Mouse (Mus musculus) bone marrow macrophage, adult 2 months (primary cell): Measurements from ENCODE around the gene Amotl1. TPM values are rescaled to one million over a fixed set of nuclear protein-coding genes. Genes with fewer than 3 reads are reported as not detected.
A peak's percentile ranks its signal among the peaks of the same experiment; 100 is the strongest.

Experiments
- H3K27ac ChIP-seq: 2 replicates; pipeline ENCODE4 v1.5.1; 2012; ENCODE audit warnings: low read depth, low read length; ENCODE audit not compliant: insufficient read depth
- H3K4me1 ChIP-seq: 2 replicates; pipeline ENCODE4 v1.6.1; 2012; ENCODE audit warnings: low read length; ENCODE audit not compliant: control insufficient read depth, insufficient read depth
- H3K4me3 ChIP-seq: 2 replicates; pipeline ENCODE4 v1.5.1; 2012; ENCODE audit warnings: mild to moderate bottlenecking, low read length, moderate library complexity; ENCODE audit not compliant: insufficient read depth
- CTCF ChIP-seq: IDR thresholded peaks from 2 replicates; pipeline ENCODE4 v1.5.1; 2012; ENCODE audit warnings: low read depth, mild to moderate bottlenecking, low read length, moderate library complexity
- POLR2A ChIP-seq: IDR thresholded peaks from 2 replicates; pipeline ENCODE4 v1.6.1; 2012; ENCODE audit warnings: mild to moderate bottlenecking, low read depth, low read length, borderline replicate concordance
- polyA plus RNA-seq: library from polyadenylated mRNA; stranded (reverse); fragments of >200 nt; gene quantifications from 2 replicates; pipeline ENCODE4 v1.2.4, GENCODE M21; 2012; ENCODE audit not compliant: missing spikeins, insufficient read depth, insufficient read length

Amotl1 gene
- polyA plus RNA-seq, 1 experiment = 0.46 TPM

DNA sequence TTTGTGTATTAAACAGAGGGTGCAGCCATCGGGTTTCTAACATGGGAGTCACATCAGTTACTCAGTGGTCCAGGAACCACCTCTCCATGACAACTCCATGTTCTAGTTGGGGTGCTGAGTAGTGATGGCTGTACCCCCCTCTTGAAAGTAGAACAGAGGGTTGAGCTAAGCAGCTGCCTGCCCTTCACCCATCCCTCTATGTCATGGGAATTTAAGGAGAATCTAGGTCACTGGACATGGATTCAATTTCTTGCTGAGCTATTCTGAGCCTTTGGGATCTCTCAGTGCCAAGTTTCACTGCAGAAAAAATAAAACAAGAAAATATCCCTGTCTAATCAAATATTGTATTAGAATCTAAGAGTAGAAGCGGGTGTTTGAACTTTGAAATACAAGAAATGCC is 18.7 kb upstream of the Amotl1 start:
- no peak for TF ChIP-seq POLR2A
- TF ChIP-seq CTCF = no peak
- H3K4me3 ChIP-seq = no peak overlapping the region
- no peak overlapping the region for H3K27ac ChIP-seq

DNA sequence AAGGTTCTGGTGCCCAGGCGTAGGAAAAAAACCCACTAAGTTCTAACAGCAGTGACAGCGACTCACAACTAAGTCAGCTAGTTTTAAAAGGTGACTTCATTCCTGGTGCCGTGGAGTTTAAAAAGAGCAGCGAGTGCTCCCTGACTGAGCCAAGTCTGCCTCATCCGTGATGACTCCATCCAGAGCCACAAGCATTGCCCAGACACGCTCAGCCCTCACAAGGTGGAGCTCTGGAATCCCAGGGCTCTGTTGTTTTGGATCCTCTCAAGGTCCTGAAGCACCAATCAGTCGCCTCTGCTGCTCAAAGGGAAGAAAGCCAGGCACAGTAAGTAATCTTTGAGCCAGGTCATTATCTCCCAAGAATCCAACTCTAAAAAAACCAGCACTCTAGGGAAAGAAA is 18.0 kb upstream of the Amotl1 start:
- Histone ChIP-seq H3K4me3 (no peak overlapping the region), H3K4me1 (peaks cover 2% of the 10 kb centered on the region; the same call in 1 of the 2 replicates), H3K27ac (no peak overlapping the region)
- TF ChIP-seq CTCF (no peak), POLR2A (no peak)

More for the DNA sequence above, 18.7 kb upstream of the Amotl1 start:
- no peaks in the 10 kb centered on the region for H3K4me1 ChIP-seq

DNA sequence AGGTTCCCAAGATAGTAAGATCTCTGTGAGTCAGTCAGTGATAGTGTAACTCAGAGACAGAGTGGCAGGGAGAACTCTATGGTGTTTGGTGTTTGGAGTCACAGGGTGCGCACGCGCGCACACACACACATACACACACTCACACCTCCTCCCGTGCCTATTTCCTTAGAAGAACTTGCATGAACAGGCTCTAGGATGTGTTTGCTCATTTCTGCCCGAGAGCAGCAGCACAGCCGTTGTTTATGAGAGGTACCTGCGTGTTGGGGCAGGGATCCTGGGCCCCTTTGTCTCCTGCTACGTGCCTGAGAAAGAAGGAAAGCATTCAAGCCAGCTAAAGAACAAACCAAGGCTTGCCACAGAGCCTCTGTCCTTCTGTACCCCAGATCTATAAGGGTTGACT is 17.3 kb upstream of the Amotl1 start:
- H3K4me1 ChIP-seq = peaks cover 4% of the 10 kb centered on the region; the same call in 1 of the 2 replicates
- H3K4me3 ChIP-seq = no peak overlapping the region
- no peak for TF ChIP-seq CTCF
- TF ChIP-seq POLR2A = no peak
- H3K27ac ChIP-seq = no peak overlapping the region

DNA sequence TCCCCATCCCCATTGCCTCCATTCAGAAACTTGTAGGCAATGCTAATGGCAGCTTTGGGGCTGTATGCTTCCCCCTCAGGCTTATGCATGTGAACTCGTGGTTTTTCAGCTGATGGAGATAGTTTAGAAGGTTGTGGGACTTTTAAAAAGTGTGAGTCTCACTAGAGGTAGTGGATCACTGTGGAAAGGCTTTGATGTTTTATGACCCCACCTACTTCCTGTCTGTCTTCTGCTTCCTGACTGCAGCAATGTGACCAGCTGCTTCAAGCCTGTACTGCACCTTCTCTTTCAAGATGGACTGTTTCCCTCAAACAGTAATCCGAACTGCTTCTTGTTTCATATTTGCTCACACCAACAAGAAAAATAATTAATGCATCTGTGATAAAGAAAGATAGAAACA is 13.1 kb upstream of the Amotl1 start:
- Histone ChIP-seq H3K27ac (no peak overlapping the region), H3K4me3 (no peak overlapping the region), H3K4me1 (peaks cover 4% of the 10 kb centered on the region; the same call in 1 of the 2 replicates)
- TF ChIP-seq CTCF = no peak
- TF ChIP-seq POLR2A = no peak

DNA sequence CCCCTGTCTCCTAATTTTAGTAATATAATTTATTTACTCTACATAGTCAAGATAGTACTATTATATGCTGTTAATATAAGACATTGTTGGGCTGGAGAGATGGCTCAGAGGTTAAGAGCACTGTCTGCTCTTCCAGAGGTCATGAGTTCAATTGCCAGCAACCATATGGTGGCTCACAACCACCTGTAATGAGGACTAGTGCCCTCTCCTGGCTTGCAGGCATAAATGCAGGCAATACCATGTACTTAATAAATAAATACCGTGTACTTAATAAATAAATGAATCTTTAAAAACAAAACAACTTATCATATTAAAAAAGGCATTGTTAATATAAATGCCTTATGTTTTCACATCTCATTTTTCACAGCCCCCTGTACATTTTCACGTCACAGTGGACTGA is 9.2 kb upstream of the Amotl1 start:
- no peak overlapping the region for H3K27ac ChIP-seq
- TF ChIP-seq POLR2A = no peak
- TF ChIP-seq CTCF = 0 out of 2 replicates have a peak, but pooled peaks have one; percentile 13
- H3K4me3 ChIP-seq = no peak overlapping the region
- peaks cover 4% of the 10 kb centered on the region; the same call in 1 of the 2 replicates for H3K4me1 ChIP-seq

DNA sequence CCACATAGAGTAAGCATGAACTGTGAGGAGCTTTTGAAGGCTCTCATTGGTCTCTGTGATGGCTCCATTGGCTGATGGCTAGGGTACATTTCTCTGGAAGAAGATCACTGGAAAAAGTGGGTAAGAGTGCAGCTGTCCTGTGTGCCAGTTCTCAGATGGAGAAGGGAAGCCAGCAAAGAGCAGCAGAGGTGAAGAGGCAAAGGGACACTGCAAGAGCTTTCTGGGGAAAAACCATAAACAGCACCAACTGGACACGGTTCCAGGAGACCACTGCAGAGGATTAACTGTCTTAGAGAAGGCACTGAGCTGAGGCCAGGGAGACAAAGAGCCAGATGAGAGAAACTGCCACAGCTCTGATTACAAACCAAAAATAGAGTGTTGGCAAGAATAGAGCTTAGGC is 7.9 kb upstream of the Amotl1 start:
- Histone ChIP-seq H3K4me1 (peaks cover under 1% of the 10 kb centered on the region; the same call in 1 of the 2 replicates), H3K4me3 (no peak overlapping the region), H3K27ac (no peak overlapping the region)
- no peak for TF ChIP-seq CTCF
- TF ChIP-seq POLR2A = no peak

DNA sequence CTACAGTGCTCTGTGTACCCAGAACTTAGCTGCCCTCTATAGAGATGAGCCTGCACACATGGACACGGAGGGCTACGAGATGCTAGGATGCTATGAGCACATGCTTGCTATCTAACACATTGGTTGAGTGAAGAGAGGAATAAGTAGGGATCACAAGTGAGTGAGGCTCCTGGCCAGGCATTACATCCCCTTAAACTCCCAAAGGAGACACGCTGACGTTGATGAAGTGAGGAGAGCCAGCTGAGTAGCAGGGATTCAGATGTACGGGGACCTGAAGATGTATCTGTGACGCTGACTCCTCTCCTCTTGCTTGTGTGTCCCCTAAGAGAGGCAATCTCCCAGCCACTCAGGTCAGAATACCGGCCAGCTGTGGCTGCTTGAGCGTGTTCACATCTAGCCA is 3.0 kb upstream of the Amotl1 start:
- Histone ChIP-seq H3K4me1 (no peaks in the 10 kb centered on the region), H3K27ac (no peak overlapping the region), H3K4me3 (no peak overlapping the region)
- no peak for TF ChIP-seq CTCF
- TF ChIP-seq POLR2A = no peak

DNA sequence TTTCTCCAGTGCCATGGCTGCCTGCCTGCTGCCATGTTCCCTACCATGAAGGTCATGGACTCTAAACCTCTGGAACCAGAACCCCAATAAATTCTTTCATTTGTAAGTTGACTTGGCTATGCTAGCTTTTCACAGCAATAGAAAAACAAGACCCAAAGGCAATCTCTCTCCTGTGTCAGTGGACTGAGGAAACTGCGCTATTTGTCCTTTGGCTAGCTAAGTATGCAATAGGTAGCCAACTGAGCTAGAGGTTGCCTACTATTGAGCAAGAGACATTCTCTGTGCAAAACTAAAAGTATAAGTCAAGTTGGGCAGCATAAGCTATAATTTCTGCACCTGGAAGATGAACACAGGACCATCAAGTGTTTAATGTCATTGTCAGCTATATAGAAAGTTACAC is 1.8 kb upstream of the Amotl1 start:
- TF ChIP-seq CTCF (no peak), POLR2A (no peak)
- Histone ChIP-seq H3K4me3 (no peak overlapping the region), H3K27ac (no peak overlapping the region), H3K4me1 (peaks cover 9% of the 10 kb centered on the region)

DNA sequence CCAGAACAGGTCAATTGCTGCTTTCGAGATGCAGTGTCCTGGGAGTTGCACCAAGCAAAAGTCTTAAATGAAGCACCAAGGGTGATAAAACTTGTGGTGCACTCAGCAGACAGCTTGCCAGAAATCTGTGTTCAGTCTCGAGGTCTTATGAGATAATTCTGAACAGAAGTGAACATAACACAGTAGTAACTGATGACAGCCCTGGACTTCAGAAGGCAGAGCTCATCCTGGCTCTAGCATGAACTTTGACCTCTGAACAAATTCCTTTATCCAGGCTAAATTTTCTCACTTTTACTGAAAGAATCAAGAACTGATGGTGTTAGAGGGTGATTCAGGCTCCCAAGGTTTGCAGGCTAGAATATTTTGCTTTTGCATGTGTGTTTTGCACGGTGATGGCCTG is 1.2 kb upstream of the Amotl1 start:
- no peak for TF ChIP-seq CTCF
- no peak for TF ChIP-seq POLR2A
- peaks cover 13% of the 10 kb centered on the region for H3K4me1 ChIP-seq
- H3K4me3 ChIP-seq = no peak overlapping the region
- H3K27ac ChIP-seq = no peak overlapping the region

DNA sequence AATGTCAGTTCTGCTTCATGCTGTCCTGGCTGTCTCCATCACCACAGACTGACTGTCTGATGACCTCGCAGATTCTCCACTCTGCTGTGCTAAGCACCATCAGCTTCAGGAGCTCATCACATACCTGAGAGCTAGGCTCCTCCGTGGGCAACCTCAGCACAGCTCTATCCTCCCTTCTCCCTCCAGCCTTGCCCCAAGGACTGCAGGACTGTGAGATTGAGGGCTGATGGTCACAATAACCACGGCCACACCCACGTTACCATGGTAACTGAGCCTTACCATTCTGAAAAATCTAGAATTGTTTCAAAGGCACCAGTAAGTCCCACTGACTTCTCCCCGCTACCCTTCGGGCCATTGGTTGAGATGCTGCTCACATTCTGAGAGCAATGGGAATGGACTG is 1.5 kb downstream of the Amotl1 start:
- H3K4me1 ChIP-seq = peaks cover 26% of the 10 kb centered on the region
- no peak overlapping the region for H3K27ac ChIP-seq
- TF ChIP-seq POLR2A (no peak), CTCF (no peak)
- H3K4me3 ChIP-seq = no peak overlapping the region
